Mouse (Mus musculus): ENCODE results near the gene Zfp874a.
"Not testable (repeated sequence)": the region's sequence is repeated elsewhere in the genome, so short reads cannot be mapped to it uniquely, and the experiment has no call there.

Gene Zfp874a

DNA sequence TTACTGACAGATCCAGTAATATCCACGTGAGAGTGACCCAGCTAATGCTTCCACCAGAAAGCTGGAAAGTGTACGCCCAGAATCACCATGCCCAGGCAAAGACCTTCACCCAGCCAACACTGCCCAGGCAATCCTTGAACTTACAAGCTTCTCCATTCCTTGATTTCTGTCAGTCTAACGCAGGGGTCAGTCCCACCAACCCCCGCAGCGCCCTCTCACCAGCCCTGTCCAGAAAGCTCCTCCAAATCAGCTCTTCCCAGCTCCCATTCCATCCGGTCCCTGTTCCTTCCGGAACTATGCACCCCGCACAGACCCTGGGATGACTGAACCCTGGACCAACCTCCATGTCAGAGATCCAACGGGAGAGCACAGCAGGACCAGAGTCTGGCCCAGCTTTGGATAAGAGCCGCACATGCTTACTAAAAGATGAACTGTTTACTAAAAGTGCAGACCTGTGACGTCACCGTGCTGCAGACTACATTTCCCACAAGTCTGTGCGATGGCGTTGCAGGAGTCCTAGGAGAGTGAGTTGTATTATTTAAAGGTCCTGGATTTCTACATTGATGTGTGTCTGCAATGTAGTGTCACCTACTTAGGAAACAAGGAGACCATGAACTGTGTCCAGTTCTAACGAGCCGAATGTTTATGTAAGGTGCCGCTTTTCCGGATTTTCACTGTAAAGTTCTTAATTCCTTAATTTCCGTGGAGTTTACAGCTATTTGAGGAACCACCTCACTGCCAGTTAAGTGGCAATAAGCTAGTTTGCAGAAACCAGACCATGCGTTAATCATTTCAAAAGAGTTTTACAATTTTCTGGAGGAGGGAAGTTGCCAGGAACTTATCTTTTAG, at the start of gene Zfp874a:
Gene Zfp874a, minus strand, starts transcription at position 453 of the 849 bp plus-strand sequence.
- no peak for DNase-seq (ENCODE audit: low read depth, low spot score)

DNA sequence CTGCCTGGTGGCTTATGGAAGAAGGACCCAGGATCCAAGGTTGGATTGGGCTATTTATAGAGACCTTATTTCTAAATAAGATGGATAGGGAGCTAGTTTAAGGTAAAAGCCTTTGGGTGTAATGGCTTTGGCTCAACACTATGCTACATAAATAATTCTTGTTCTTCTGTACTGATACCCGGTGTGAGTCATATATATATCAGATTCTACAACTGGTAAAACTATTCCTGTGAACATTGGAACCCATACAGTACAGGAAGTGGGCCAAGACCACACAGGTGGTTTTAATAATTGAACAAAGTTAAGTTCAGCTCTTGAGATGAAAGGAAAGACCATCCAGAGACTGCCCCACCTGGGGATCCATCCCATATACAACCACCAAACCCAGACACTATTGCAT, 49.5 kb upstream of the Zfp874a start:
- no peak for DNase-seq (ENCODE audit: low read depth, low spot score)

DNA sequence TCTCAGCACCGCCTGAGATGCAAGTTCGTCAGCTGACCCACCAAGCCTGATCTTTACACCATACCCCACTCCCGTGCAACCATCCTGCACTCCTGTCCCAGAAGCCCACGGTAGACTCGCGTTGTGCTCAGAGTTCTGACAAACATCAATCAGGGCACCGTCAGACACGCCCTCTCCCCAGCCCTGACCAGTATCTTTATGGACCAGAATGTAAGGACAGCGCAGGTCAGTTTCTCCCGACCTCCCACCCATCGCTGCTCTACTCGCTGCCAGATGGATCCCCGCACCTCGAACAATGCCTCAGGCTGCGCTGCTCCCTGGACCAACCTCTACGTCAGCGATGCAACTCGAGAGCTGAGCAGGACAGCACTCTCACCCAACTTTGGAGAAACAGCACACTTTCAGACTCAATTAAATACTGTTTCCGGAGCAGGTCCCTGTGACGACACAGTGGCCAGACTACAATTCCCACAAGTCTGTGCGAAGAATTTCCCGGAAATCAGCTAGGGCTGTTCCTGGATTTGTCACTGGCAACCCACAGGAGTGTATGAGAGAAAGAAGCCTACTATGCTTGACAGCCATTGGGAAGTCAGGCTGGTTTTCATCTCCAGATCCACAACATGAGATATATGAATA, 48.8 kb upstream of the Zfp874a start, which contains the start of gene Zfp58:
Gene Zfp58, minus strand, starts transcription at position 472 of the 636 bp plus-strand sequence.
- DNase-seq (ENCODE audit: low read depth, low spot score): peak; percentile 57

DNA sequence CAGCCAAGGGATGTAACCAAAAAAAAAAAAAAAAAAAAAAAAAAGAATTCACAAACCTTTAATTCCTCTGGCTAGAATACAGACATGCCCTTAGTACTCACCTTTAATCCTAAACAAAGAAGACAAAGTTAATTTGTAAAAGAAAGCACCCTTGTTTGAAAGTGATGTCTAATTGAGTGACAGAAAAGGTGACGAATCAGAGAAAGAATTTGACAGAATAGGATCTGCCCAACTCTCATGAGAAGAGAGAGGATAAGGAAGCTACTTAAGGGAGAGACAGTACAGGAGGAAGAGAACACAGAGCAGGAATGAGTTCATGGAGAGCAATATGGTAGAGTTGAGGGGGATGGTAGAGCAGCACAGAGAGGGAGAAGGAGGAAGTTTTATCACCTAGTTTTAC, 44.2 kb upstream of the Zfp874a start:
- no peak for DNase-seq (ENCODE audit: low read depth, low spot score)

DNA sequence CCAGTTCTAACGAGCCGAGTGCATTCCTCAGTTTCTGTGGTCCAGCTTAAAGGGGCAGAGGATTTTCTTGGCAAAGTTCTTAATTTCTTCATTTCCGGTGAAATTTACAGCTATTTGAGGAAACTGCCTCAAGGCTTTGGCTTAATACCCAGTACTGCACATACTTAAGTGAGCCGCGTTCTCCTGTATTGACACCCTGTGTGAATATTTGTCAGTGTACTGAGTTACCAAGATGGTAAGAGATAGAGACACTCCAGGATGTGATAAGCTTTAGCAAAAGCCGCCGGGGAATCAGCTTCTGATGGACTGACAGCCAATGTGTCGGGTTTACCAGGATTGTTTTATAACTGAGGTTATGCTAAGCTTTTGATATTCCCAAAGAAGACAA, 33.0 kb upstream of the Zfp874a start:
- DNase-seq (ENCODE audit: low read depth, low spot score): no peak

DNA sequence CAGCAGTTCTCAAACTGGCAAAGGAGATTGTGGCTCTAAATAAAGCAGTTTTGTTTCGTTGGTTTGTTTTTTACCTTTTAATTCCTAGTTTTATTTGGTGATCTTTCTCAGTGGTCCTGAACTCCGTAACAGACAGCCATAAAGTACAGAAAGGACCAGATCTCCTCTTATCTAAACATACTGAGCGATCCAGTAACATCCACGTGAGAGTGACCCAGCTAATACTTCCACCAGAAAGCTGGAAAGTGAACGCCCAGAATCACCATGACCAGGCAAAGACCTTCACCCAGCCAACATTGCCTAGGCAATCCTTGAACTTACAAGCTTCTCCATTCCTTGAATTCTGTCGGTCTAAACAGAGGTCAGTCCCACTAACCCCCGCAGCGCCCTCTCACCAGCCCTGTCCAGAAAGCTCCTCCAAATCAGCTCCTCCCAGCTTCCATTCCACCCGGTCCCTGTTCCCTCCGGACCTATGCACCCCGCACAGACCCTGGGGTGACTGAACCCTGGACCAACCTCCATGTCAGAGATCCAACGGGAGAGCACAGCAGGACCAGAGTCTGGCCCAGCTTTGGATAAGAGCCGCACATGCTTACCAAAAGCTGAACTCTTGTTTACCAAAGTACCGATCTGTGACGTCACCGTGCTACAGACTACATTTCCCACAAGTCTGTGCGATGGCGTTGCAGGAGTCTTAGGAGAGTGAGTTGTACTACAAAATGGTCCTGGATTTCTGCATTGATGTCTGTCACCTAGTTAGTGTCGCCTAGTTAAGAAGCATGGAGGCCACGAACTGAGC, 32.4 kb upstream of the Zfp874a start, which contains the start of gene Zfp874b:
Gene Zfp874b, minus strand, starts transcription at position 634 of the 799 bp plus-strand sequence.
- peak; percentile 58 for DNase-seq (ENCODE audit: low read depth, low spot score)

DNA sequence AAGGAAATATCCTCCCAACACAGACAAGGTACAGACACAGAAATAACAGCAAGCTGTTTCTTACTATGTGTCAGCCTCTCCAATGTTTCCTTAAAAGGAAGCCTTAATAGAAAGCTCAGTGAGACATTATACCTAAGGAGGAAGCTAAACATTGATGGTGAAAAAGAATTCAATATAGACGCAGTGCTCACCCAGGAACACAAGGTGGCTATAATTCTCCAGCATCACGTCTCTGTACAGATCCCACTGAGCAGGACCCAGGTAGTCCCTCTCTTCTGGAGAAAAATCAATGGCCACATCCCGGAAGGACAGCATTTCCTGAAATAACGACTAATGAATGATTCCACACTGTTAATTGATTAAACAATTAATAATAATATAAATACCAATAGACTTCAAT, 30.1 kb upstream of the Zfp874a start:
- DNase-seq (ENCODE audit: low read depth, low spot score): no peak

DNA sequence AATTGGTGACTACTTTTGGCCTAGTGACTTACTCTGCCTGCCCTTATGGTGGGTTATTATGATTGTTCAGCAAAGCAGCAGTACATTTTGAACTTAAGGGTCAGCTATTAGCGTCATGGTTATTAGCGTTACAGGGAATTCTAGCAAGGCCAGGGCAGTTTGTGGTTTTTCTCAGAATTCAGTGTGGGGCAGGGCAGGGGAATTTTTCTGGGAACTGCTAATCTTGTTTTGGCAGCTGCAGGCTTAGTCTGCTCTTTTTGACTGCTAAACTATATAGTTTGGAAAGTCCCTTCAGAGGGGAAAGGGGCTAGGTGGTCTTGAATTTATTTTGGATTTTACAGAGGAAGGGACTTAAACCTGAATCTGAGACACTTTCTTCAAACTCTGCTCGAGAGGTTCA, 17.9 kb upstream of the Zfp874a start:
- DNase-seq (ENCODE audit: low read depth, low spot score): no peak

DNA sequence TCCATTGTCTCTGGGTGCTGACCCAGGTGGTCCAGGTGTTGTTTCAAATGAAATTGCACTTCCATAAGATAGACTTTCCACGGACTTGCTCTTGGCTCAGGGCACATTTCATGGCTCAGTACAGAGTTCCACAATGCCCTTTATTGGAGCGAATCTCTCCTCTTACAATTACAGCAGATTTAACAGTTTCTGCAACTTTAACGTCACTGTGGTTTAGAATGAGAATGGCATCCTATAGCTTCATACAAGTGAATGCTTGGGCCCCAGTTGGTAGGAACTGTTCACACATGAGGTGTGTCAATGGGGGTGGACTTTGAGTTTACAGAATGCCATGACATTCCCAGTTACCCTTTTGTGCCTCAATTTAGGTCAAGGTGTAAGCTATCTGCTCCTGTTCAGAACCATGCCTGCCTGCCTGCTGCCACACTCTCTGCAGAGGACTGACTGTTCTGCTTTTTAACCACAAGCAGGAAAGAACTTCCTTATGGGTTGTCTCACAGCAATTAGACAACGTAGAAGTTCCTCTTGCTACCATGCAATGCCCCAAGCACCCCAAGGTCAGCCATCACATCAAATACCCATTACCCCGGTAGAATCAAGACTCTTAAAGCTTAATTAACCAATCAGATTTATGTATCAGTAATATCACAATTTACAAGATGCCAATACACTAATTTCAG, 12.2 kb upstream of the Zfp874a start:
- DNase-seq (ENCODE audit: low read depth, low spot score): not testable (repeated sequence)

DNA sequence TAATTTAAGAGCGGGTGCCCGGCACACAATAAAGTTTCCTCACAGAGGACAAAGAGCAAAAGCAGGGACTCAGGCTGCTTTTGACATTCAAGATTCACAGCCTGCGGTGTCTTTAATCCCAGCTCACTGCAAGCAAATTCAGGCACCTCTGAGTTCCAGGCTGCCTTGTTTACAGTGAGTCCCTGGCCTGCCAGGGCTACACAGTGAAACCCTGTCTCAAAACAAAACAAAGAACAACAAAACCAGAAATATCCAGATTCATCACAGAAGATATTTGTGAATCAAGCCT, 541 bp upstream of the Zfp874a start:
- no peak for DNase-seq (ENCODE audit: low read depth, low spot score)

DNA sequence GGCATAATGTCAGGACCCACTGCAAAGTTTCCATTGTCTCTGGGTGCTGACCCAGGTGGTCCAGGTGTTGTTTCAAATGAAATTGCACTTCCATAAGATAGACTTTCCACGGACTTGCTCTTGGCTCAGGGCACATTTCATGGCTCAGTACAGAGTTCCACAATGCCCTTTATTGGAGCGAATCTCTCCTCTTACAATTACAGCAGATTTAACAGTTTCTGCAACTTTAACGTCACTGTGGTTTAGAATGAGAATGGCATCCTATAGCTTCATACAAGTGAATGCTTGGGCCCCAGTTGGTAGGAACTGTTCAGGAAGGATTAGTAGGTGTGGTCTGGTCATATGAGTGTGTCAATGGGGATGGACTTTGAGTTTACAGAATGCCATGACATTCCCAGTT, 14.3 kb downstream of the Zfp874a start:
- DNase-seq (ENCODE audit: low read depth, low spot score): not testable (repeated sequence)

DNA sequence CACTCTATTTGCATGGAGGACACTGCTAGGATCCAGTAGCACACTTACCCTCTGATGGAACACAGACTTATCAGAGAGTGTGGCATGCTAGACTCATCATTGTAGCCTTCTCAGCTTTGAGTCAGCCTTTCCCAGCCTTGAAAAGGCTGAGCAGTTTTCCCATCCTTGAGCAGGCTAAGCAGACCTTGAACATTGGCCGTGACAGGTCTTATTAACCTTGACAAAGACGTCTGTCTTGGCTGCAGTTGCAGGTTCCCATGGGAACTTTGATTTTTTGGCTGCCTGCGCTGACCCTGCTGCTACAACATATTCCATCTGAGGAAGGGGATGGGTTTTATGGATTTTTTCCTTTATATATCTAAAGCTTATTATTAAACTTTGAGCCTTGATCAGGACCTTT, 23.3 kb downstream of the Zfp874a start:
- no peak for DNase-seq (ENCODE audit: low read depth, low spot score)

DNA sequence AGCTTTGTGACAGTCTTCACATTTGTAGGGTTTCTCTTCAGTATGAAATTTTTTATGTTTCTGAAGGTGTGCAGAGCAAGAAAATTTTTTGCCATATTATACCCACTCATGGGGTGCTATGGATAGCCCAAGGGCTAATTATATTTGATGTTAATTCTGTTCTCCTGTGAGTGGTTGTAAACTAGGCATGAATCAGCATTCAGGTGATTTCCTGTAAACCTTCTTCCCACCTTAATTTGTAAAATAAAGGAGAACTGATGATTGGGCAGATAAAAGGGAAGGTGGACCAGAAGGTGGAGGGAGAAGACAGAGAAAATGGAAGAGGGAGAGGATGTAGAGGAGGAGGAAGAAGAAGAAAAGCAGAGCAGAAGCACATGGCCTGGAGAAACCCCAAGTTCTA, 25.7 kb downstream of the Zfp874a start:
- DNase-seq (ENCODE audit: low read depth, low spot score): not testable (repeated sequence)

DNA sequence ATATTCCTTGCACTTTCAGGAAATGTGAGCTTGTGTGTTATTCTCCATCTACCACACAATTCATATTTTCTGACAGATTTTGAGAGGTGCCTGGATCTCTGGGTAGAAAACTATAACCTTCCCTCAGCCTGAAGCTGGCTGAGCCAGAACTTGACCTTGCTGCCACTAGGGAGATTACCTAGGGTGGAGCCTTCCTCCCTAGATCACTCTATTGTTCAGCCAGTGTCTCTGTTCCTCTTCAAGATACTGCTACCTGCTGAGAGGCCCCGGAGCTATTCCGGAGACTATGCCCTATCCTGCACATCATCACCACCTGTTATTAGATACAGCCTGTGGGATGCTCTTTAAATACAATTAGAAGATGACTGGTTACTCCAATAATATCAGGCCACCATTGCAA, 28.9 kb downstream of the Zfp874a start:
- not testable (repeated sequence) for DNase-seq (ENCODE audit: low read depth, low spot score)

DNA sequence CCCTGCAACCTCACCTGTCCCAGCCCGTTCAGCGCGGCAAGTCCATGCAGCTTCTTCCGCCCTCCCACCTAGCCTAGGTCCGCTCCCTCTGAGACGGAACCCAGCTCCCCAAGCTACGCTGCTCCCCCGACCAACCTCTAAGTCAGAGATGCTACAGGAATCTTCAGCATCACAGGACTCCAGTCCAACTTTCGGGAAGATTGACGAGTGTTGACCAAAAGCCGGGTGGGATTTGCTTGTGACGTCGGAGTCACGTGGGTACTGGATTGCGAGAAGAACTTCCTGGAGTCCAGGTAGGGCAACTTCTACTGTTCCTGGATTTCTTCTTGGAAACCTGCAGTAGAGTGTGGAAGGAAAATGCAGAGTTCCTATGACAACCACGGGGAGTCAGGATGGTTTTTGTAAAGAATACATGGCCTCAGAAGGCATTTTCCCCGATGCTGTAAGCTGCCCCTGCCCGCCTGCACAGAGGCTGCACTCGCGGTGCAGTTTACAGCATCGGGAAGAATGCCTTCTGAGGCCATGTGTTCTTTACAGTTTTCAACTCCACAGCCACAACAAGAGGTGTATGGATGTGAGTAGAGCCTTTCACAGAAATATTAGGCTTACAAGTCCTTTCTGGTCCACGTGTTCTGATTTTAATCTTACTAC, 30.1 kb downstream of the Zfp874a start, which contains the start of gene Zfp459:
Gene Zfp459, minus strand, starts transcription at position 212 of the 651 bp plus-strand sequence.
- DNase-seq (ENCODE audit: low read depth, low spot score): no peak

DNA sequence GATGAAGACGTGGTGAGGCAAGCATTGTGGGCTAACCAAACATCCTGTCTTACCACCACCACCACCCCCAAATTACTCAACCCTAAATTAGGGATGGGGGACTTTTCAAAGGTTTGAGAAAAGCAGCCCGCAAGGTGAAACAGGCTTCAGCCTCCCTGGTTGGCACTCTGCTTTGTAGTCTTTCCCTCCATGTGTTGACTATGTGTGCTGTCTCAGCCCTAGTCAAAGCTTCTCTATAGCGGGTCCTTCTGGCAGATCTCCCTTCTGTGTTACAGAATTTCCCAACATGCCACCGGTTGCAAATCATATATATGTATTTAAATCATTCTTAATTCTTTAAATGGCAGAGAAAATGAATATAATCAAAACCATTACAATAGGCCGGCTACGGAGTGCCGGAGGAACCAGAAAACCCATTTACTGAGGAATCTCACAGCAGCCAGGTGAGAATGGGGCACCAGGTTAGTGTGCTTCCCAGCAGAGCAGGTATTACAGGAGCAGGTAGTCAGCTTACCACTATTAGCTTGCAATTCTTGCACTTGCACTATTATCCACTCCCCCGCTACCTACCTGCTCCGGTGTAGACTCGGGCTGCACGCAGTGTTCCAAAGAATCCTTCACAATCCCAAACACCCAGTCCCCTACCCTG, 30.7 kb downstream of the Zfp874a start:
- no peak for DNase-seq (ENCODE audit: low read depth, low spot score)

DNA sequence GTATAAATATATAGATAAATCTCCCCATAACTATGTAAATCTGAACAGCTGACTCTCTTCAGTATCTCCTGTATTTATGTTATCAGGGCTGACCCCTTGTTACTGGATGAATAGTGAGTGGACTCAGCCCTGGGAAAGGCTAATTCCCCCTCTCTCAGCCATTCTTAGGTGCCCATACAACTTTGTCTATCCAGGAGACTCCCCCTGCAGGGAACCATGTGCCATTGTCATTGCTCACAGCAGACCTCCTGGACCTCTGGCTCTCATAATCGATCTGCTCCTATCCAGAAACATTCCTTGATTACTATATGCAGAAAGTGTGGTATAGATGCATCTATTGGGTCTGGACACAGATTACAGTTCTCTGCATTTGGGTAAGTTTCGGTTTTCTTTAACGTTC, 34.6 kb downstream of the Zfp874a start:
- no peak for DNase-seq (ENCODE audit: low read depth, low spot score)

DNA sequence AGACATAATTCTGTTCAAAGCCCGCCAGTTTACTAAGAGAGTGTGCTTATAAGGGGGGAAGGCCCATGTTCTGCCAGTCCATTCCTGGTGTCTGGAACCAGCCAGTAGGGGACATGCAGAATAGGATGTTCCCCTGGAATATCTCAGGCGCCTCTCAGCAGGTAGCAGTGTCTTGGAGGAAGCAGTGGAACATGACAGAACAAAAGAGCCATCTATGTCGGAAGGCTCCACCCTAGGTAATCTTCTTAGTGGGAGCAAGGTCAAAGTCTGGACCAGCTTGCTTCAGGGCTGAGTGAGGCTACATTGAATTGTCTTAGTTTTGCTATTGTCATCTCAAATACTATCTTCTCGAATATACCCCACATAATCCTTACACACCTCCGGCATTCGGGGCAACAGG, 35.7 kb downstream of the Zfp874a start:
- no peak for DNase-seq (ENCODE audit: low read depth, low spot score)

DNA sequence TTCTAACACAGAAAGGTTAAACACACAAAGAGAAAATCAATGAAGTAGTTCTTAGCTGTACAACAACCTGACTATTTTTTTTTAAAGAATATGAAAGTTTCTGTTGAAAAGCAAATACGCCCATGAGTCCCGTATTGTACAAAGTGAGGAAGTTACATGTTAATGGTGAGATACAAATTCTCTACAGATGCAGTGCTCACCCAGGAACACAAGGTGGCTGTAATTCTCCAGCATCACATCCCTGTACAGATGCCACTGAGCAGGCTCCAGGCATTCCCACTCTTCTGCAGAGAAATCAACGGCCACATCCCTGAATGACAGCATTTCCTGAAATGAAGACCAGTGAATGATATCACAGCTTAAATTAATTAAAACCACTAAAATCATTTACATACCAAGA, 37.8 kb downstream of the Zfp874a start:
- not testable (repeated sequence) for DNase-seq (ENCODE audit: low read depth, low spot score)

DNA sequence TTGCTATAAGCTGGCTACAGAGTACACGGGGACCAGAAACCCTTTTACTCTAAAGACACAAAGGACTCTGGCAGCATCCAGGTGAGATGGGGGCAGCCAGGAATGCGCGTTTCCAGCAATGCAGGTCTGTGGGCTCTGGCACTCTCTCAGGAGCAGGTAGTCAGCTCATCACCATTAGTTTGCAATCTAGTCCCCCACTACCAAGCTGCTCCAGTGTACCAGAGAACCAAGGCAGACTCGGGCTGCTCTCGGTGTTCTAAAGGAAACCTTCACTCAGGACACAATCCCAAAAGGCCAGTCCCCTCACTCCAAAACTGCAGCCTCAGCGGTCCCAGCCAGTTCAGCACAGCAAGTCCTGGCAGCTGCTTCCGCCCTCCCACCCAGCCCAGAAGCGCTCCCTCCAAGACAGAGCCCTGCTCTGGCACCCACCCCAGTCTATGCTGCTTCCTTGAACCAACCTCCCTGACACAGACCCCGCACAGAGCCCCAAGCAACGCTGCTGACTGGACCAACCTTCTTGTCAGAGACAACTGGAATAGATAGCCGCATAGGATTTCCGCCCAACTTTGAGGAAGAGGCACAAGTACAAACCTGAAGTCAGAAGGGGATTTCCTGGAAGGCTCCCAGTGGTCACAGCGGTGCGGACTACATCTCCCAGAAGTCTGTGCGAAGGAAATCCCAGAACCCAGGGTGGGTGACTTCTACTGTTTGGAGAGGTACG, 52.1 kb downstream of the Zfp874a start, which contains the start of gene Zfp429:
Gene Zfp429, minus strand, starts transcription at position 637 of the 721 bp plus-strand sequence.
- DNase-seq (ENCODE audit: low read depth, low spot score): peak; percentile 36

All from WW6 (cell line).